1 mouse cellular context compared by ENCODE assay signal in the genomic region with DNA sequence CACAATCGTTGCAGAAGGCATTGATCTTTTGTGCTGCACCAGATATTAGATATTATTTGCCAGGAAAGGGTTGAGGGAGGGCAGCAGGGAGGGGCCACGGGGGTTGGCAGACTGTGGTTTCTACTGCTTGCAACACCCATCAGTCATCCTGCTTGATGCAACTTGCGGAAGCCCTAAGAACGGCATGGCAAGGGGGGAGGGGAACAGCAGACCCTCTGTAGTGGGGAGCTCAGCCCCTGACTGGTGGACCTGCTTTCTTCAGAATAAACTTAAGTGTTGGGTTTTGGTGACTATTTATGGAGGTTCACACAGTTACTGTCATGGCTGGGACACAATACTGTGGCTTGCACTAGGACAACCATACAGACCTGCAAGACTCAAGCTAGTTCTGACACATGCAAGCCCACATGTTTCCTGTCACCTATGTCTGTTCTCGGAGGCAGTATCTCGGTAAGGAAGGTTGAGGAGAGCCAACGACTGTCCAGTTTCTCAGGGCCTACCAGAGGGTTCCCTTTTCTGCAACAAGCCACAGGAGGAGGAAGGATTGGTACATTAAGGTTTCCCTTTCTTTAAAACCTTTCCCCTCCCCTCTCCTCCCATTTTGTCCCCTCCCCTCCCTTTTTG.
TF ChIP-seq lines count a peak whose summit lies in the region.

No protein-coding gene starts in this region.

TF ChIP-seq in CH12.LX, 34 proteins besides CTCF, POLR2A, EP300 and RAD21 (continued from another document):
- TF ChIP-seq E2F4 (IDR thresholded peaks at IDR 0.05; ENCODE audit: insufficient replicate concordance, low read depth, low read length) = no peak
- 0 out of 2 replicates have a peak, but pooled peaks have one; percentile 30 for TF ChIP-seq ZMIZ1 (IDR thresholded peaks at IDR 0.05; ENCODE audit: low read depth, low read length)
- TF ChIP-seq MEF2A (IDR thresholded peaks at IDR 0.05; ENCODE audit: borderline replicate concordance, low read depth, low read length) = no peak
- no peak for TF ChIP-seq MAFK (IDR thresholded peaks at IDR 0.05; ENCODE audit: insufficient replicate concordance, low read length)
- no peak for TF ChIP-seq MXI1 (IDR thresholded peaks at IDR 0.05; ENCODE audit: low read depth, low read length)
- TF ChIP-seq BHLHE40 (IDR thresholded peaks at IDR 0.05; ENCODE audit: low read depth, low read length) = no peak
- TF ChIP-seq CHD2 (IDR thresholded peaks at IDR 0.05; ENCODE audit: low read length) = peak; percentile 39; the same call in 1 of the 2 replicates
- TF ChIP-seq UBTF (IDR thresholded peaks at IDR 0.05; ENCODE audit: low read depth, low read length) = no peak
- TF ChIP-seq TCF12 (IDR thresholded peaks at IDR 0.05; ENCODE audit: low read depth, low read length) = peak; percentile 29; the same call in 1 of the 2 replicates
- TF ChIP-seq KAT2A (IDR thresholded peaks at IDR 0.05; ENCODE audit: insufficient replicate concordance, low read length) = no peak
TF ChIP-seq in CH12.LX: peak in this region for 7.
